Mouse (Mus musculus): ENCODE results near the gene Cyp17a1. TPM values are rescaled to one million over a fixed set of nuclear protein-coding genes. Genes with fewer than 3 reads are reported as not detected.

Gene Cyp17a1
- total RNA-seq, 2 experiments from 2014 or later, result not detected

DNA sequence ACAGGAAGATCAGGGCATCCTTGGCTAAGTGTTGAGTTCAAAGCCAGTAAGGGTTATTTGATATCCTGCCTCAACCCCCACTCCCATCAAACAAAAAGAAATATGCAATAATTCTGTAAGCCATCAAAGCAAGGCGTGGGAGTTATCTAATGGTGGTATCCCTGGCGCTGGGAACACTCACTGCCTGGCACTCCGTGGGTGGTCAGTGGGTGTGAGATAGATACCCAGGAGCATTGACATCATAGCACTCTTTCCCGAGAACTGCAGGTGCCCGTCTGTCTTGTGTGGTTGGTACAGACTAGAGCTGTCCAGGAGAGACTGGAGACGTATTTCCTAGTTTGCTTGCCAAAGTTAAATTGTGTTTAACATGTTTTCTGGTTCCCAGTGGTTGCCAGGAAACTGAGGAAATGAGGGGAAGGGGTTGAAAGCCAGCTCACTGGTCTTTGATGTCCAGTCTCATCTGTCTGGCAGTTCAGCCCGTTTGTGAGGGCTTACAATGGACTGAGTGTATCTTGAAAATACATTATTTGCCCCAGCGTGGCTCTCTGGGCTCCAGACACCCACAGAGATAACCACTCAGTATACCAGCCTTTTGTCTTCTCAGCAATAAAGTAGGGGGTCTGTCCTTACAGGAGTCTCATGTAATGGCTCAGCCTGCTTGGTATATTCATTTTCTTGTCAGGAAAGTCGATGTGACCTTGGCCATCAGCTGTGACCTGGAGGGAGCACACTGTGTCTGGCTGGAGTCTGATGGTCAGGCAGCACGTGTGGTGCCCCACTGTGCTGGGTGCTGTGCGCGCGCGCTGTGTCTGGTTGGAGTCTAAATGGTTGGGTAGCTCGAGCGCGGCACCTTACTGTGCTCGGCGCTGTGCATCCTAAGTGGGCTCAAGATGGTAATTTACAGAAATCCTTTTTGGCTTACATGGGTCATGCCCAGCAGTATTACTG, 51.5 kb downstream of the Cyp17a1 start:
- intact Hi-C loops (cut with DNase I), result no loop called here
- peak in 1 of 2 experiments; percentile 48 for DNase-seq (ENCODE audit: low spot score in 2 of 2)

DNA sequence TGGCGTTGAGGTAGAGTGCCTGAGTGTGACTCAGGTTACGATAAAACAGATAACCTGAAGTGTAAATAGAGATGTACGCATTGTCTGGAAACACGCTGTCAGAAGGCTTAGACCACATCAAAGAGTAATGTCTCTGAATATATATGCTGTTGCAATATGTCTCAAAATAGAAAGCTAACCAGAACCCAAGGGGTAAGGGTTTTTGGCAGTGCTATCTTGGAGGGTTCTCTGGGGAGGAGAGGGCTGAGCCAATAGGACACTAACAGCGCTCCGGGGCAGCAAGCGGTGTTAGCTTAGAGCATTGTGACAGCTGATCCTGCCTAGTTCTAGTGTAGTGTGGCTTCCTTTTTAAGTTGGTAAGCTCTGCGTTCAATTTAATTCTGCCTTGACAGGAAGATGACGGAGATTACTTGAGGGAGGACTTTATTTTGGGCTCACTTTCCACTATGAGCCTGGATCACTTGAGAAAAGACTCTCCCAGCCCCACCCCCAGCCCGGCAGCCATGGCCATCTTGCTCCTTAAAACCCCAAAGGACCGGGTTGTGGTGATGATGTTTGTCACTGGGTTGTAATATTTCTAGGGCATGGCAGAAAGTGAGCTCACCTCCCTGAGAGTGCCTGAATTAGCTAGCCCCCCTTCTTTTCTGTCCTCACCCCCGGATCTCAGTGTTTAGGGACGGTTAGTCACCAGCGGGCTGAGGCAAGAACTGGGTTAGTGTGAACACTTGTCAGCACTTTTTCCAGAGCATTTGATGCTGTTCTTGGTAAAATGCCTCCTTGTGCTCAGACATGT, 52.8 kb downstream of the Cyp17a1 start:
- DNase-seq (ENCODE audit: low spot score in 2 of 2), result peak; percentile 49 to 90
- intact Hi-C loops (cut with DNase I), result no loop called here

DNA sequence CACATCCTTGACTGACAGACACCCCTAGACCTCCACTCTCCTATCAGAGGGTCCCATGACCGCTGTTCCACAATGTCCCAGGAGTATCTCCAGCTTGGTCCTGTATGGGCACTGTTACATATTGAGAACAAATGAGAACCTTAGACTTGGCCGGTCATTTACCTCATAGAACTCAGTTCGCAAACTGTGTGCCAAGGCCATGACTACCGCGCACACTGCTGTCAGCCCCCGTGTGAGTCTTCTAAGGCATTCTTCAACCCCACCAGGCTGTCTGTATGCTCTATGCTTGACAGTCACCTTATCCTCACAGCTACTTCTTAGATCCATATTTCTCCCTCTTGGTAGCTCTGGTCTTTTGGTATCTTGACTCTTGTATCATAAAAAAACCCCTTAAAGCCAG, 53.5 kb downstream of the Cyp17a1 start:
- no peak for DNase-seq (ENCODE audit: low spot score in 2 of 2)
- intact Hi-C loops (cut with DNase I), result no loop called here

- peak in 1 of 2 experiments; percentile 39 for DNase-seq (ENCODE audit: low spot score in 2 of 2)
- intact Hi-C loops (cut with DNase I), result no loop called here
Measured at GRCm38 (mm10) chr19:46619001-46619400, 54.0 kb downstream of the Cyp17a1 start.

DNA sequence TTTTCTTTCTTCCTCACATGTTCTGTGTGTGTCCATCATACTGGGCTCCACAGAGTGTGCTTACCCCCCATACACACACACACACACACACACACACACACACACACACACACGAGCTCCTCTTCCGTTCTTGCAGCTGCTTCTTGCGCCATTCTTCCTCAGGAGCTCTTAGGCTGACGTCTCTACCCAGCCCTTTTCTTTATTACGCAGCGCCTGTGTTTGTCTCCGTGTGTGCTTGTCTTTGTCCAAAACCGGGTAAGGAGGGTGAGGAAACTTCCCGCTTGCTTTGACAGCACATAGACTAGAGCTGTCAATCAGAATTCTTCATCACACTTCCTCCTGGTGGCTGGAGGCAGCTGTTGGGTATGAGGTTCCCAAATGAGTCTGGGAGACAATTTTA, 54.6 kb downstream of the Cyp17a1 start:
- intact Hi-C loops (cut with DNase I), result no loop called here
- no peak for DNase-seq (ENCODE audit: low spot score in 2 of 2)

DNA sequence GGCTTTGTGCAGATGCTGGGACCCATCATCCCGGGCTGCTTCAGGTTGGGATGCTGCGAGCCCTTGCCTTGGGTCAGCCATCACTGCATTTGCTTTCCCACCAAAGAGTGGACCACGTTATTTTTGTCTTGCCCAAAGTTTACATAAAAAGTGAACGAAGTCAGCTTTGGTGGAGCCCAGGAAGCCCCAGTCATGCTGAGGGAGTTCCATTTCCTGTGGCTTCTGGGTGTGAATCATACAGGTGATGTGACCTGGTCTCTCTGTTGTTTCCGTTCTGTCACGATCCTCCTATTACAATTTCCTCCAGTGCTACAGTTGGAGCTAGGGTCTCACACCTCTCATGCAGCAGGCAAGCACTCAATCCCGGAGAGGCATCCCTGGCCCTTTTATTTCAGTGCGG, 55.6 kb downstream of the Cyp17a1 start:
- no peak for DNase-seq (ENCODE audit: low spot score in 2 of 2)
- intact Hi-C loops (cut with DNase I), result no loop called here

Other genes with a start within 250 kb of the Cyp17a1 start
- 100 to 1,000 TPM; 114 to 116 TPM for gene Trim8, start 171.5 kb downstream of the Cyp17a1 start, total RNA-seq (2021)
- 100 to 1,000 TPM; 113 to 120 TPM for gene Arl3, start 100.0 kb downstream of the Cyp17a1 start, total RNA-seq (2021)
- gene Sfxn2, start 99.8 kb downstream of the Cyp17a1 start, total RNA-seq (2021), result 1 to 10 TPM; 3.7 to 4.8 TPM
- gene Wbp1l, start 74.1 kb downstream of the Cyp17a1 start, total RNA-seq (2021), result 10 to 100 TPM; 34.2 to 40.8 TPM
- 10 to 100 TPM; 22.5 to 25.6 TPM for gene Borcs7, start 16.7 kb upstream of the Cyp17a1 start, total RNA-seq (2021)
- gene As3mt, start 34.3 kb upstream of the Cyp17a1 start, total RNA-seq (2021), result 10 to 100 TPM; 22.0 to 24.4 TPM
- 10 to 100 TPM; 33.3 to 33.9 TPM for gene Cnnm2, start 88.4 kb upstream of the Cyp17a1 start, total RNA-seq (2021)

Measured in left cerebral cortex, postnatal 25 days (tissue).